Mouse (Mus musculus): ENCODE results near the gene Olfr791. TPM values are rescaled to one million over a fixed set of nuclear protein-coding genes. Genes with fewer than 3 reads are reported as not detected.

Gene Olfr791
- not detected in 2 replicates for polyA plus RNA-seq (2015; fragmentation: Nextera tagmentation; extraction: Ambion mirVana)

GRCm38 (mm10) chr10:129521492-129521891 lies at the start of gene Olfr791:
Gene Olfr791, plus strand, starts transcription at chr10:129521792.
- H3K36me3 ChIP-seq (ENCODE audit: insufficient read depth, low read length) = no peaks in the 10 kb centered on the region
- no peak within 1 kb of the TSS for H3K4me2 ChIP-seq (ENCODE audit: low read length)
- WGBS = 66% methylated on average over 3 of the region's 3 CpGs
- no peak for ATAC-seq (replicated peaks; ENCODE audit: low FRiP score, low read depth)
- TF ChIP-seq CTCF (IDR thresholded peaks at IDR 0.05; ENCODE audit: low read depth) = no peak
- no peaks in the 10 kb centered on the region for H3K9me3 ChIP-seq (replicated peaks; ENCODE audit: low read length)
- H3K4me1 ChIP-seq (replicated peaks; ENCODE audit: insufficient read depth, low read length) = no peaks in the 10 kb centered on the region
- H3K27me3 ChIP-seq (ENCODE audit: insufficient read depth, low read length) = no peaks in the 10 kb centered on the region
- H3K4me3 ChIP-seq (replicated peaks; ENCODE audit: low read depth, low read length) = no peak within 1 kb of the TSS
- H3K27ac ChIP-seq = no peak within 1 kb of the TSS
- no peak for DNase-seq (ENCODE audit: low spot score)
- no peak within 1 kb of the TSS for H3K9ac ChIP-seq (ENCODE audit: low read depth, low read length)

- Histone ChIP-seq H3K27me3 (ENCODE audit: insufficient read depth, low read length) (no peaks in the 10 kb centered on the region), H3K4me1 (replicated peaks; ENCODE audit: insufficient read depth, low read length) (no peaks in the 10 kb centered on the region), H3K4me2 (ENCODE audit: low read length) (no peak overlapping the region), H3K9me3 (replicated peaks; ENCODE audit: low read length) (no peaks in the 10 kb centered on the region), H3K36me3 (ENCODE audit: insufficient read depth, low read length) (no peaks in the 10 kb centered on the region), H3K4me3 (replicated peaks; ENCODE audit: low read depth, low read length) (no peak overlapping the region), H3K9ac (ENCODE audit: low read depth, low read length) (no peak overlapping the region), H3K27ac (no peak overlapping the region)
- 69% methylated on average over 2 of the region's 2 CpGs for WGBS
- no peak for ATAC-seq (replicated peaks; ENCODE audit: low FRiP score, low read depth)
- DNase-seq (ENCODE audit: low spot score) = no peak
- TF ChIP-seq CTCF (IDR thresholded peaks at IDR 0.05; ENCODE audit: low read depth) = no peak
Measured at GRCm38 (mm10) chr10:129473256-129473655, 48.3 kb upstream of the Olfr791 start.

- Histone ChIP-seq H3K27ac (no peak overlapping the region), H3K36me3 (ENCODE audit: insufficient read depth, low read length) (no peaks in the 10 kb centered on the region), H3K9me3 (replicated peaks; ENCODE audit: low read length) (no peaks in the 10 kb centered on the region), H3K4me3 (replicated peaks; ENCODE audit: low read depth, low read length) (no peak overlapping the region), H3K4me1 (replicated peaks; ENCODE audit: insufficient read depth, low read length) (no peaks in the 10 kb centered on the region), H3K9ac (ENCODE audit: low read depth, low read length) (no peak overlapping the region), H3K4me2 (ENCODE audit: low read length) (no peak overlapping the region), H3K27me3 (ENCODE audit: insufficient read depth, low read length) (no peaks in the 10 kb centered on the region)
- no peak for TF ChIP-seq CTCF (IDR thresholded peaks at IDR 0.05; ENCODE audit: low read depth)
- no peak for ATAC-seq (replicated peaks; ENCODE audit: low FRiP score, low read depth)
- no peak for DNase-seq (ENCODE audit: low spot score)
Measured at GRCm38 (mm10) chr10:129473723-129474122, 47.9 kb upstream of the Olfr791 start.

GRCm38 (mm10) chr10:129484452-129484851 lies 37.1 kb upstream of the Olfr791 start, which contains the start of gene Olfr789:
Gene Olfr789, plus strand, starts transcription at chr10:129484752.
- H3K27ac ChIP-seq = no peak within 1 kb of the TSS
- H3K36me3 ChIP-seq (ENCODE audit: insufficient read depth, low read length) = no peaks in the 10 kb centered on the region
- H3K9me3 ChIP-seq (replicated peaks; ENCODE audit: low read length) = no peaks in the 10 kb centered on the region
- TF ChIP-seq CTCF (IDR thresholded peaks at IDR 0.05; ENCODE audit: low read depth) = no peak
- DNase-seq (ENCODE audit: low spot score) = no peak
- no peak within 1 kb of the TSS for H3K4me3 ChIP-seq (replicated peaks; ENCODE audit: low read depth, low read length)
- no peaks in the 10 kb centered on the region for H3K27me3 ChIP-seq (ENCODE audit: insufficient read depth, low read length)
- H3K4me2 ChIP-seq (ENCODE audit: low read length) = no peak within 1 kb of the TSS
- no peak within 1 kb of the TSS for H3K9ac ChIP-seq (ENCODE audit: low read depth, low read length)
- no peak for ATAC-seq (replicated peaks; ENCODE audit: low FRiP score, low read depth)
- H3K4me1 ChIP-seq (replicated peaks; ENCODE audit: insufficient read depth, low read length) = no peaks in the 10 kb centered on the region
- WGBS = 58% methylated on average over 2 of the region's 2 CpGs

GRCm38 (mm10) chr10:129490101-129490500 lies 31.5 kb upstream of the Olfr791 start:
- Histone ChIP-seq H3K4me2 (ENCODE audit: low read length) (no peak overlapping the region), H3K4me1 (replicated peaks; ENCODE audit: insufficient read depth, low read length) (no peaks in the 10 kb centered on the region), H3K9ac (ENCODE audit: low read depth, low read length) (no peak overlapping the region), H3K27me3 (ENCODE audit: insufficient read depth, low read length) (no peaks in the 10 kb centered on the region), H3K27ac (no peak overlapping the region), H3K9me3 (replicated peaks; ENCODE audit: low read length) (no peaks in the 10 kb centered on the region), H3K4me3 (replicated peaks; ENCODE audit: low read depth, low read length) (no peak overlapping the region), H3K36me3 (ENCODE audit: insufficient read depth, low read length) (no peaks in the 10 kb centered on the region)
- no peak for TF ChIP-seq CTCF (IDR thresholded peaks at IDR 0.05; ENCODE audit: low read depth)
- WGBS = 73% methylated on average over 2 of the region's 2 CpGs
- DNase-seq (ENCODE audit: low spot score) (no peak), ATAC-seq (replicated peaks; ENCODE audit: low FRiP score, low read depth) (no peak)

GRCm38 (mm10) chr10:129498192-129498591 lies 23.4 kb upstream of the Olfr791 start, which contains the start of gene Olfr790:
Gene Olfr790, plus strand, starts transcription at chr10:129498492.
- no peak for ATAC-seq (replicated peaks; ENCODE audit: low FRiP score, low read depth)
- Histone ChIP-seq H3K4me2 (ENCODE audit: low read length) (no peak within 1 kb of the TSS), H3K27ac (no peak within 1 kb of the TSS), H3K4me1 (replicated peaks; ENCODE audit: insufficient read depth, low read length) (no peaks in the 10 kb centered on the region), H3K9me3 (replicated peaks; ENCODE audit: low read length) (no peaks in the 10 kb centered on the region), H3K36me3 (ENCODE audit: insufficient read depth, low read length) (no peaks in the 10 kb centered on the region), H3K9ac (ENCODE audit: low read depth, low read length) (no peak within 1 kb of the TSS), H3K4me3 (replicated peaks; ENCODE audit: low read depth, low read length) (no peak within 1 kb of the TSS), H3K27me3 (ENCODE audit: insufficient read depth, low read length) (no peaks in the 10 kb centered on the region)
- no peak for DNase-seq (ENCODE audit: low spot score)
- TF ChIP-seq CTCF (IDR thresholded peaks at IDR 0.05; ENCODE audit: low read depth) = no peak

GRCm38 (mm10) chr10:129538862-129539261 lies 17.3 kb downstream of the Olfr791 start, which contains the start of gene Olfr792:
Gene Olfr792, plus strand, starts transcription at chr10:129539162.
- H3K4me1 ChIP-seq (replicated peaks; ENCODE audit: insufficient read depth, low read length) = no peaks in the 10 kb centered on the region
- no peak within 1 kb of the TSS for H3K4me2 ChIP-seq (ENCODE audit: low read length)
- H3K36me3 ChIP-seq (ENCODE audit: insufficient read depth, low read length) = no peaks in the 10 kb centered on the region
- no peak for DNase-seq (ENCODE audit: low spot score)
- no peaks in the 10 kb centered on the region for H3K27me3 ChIP-seq (ENCODE audit: insufficient read depth, low read length)
- H3K4me3 ChIP-seq (replicated peaks; ENCODE audit: low read depth, low read length) = no peak within 1 kb of the TSS
- H3K9me3 ChIP-seq (replicated peaks; ENCODE audit: low read length) = no peaks in the 10 kb centered on the region
- no peak for TF ChIP-seq CTCF (IDR thresholded peaks at IDR 0.05; ENCODE audit: low read depth)
- 82% methylated on average over 1 of the region's 1 CpGs for WGBS
- H3K9ac ChIP-seq (ENCODE audit: low read depth, low read length) = no peak within 1 kb of the TSS
- H3K27ac ChIP-seq = no peak within 1 kb of the TSS
- no peak for ATAC-seq (replicated peaks; ENCODE audit: low FRiP score, low read depth)
